Mouse (Mus musculus): ENCODE data around the gene Creld1. TPM values are rescaled to one million over a fixed set of nuclear protein-coding genes. Genes with fewer than 3 reads are reported as not detected.

The Creld1 gene
- total and polyA plus RNA-seq, 2 experiments from 2014 or later: 27.1 to 27.5 TPM

DNA sequence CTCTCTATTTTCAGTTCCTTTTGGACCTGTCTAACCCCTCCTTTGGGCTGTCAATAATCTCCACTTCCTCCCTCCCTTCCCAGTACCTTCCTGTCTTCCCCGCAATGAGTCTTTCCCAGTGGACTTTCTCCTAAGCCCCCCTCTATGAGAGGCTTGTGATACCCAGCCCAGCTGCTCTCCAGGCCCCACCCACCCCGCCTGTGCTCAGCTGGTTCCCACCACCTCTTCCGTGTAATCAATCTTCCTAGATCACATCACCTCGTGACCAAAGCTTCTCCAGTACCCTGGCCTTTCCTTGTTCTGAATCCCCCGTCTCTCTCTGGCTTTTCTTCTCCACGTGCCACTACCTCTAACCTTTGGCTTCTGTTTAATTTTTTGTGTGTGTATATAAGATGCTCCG, 5.7 kb upstream of the Creld1 start:
- Histone ChIP-seq H3K27me3 (ENCODE audit: control insufficient read depth, insufficient read depth, low read length) (no peaks in the 10 kb centered on the region), H3K9me3 (replicated peaks; ENCODE audit: control insufficient read depth, low read length) (no peaks in the 10 kb centered on the region), H3K9ac (replicated peaks; ENCODE audit: low read depth, low read length) (no peak overlapping the region), H3K4me1 (ENCODE audit: control insufficient read depth, insufficient read depth) (peaks cover 14% of the 10 kb centered on the region), H3K36me3 (replicated peaks; ENCODE audit: control insufficient read depth, insufficient read depth, low read length) (no peaks in the 10 kb centered on the region), H3K27ac (ENCODE audit: low read depth) (no peak overlapping the region), H3K4me2 (ENCODE audit: low read depth, low read length) (no peak overlapping the region), H3K4me3 (ENCODE audit: low read depth, low read length) (no peak overlapping the region)
- ATAC-seq (ENCODE audit: insufficient read depth, low read depth) (no peak), DNase-seq (ENCODE audit: low spot score) (no peak)
- TF ChIP-seq CTCF (IDR thresholded peaks at IDR 0.05; ENCODE audit: low read depth): no peak
- no peak for TF ChIP-seq EP300 (IDR thresholded peaks at IDR 0.05; ENCODE audit: low read depth)
- 46% methylated on average over 7 of the region's 7 CpGs for WGBS

DNA sequence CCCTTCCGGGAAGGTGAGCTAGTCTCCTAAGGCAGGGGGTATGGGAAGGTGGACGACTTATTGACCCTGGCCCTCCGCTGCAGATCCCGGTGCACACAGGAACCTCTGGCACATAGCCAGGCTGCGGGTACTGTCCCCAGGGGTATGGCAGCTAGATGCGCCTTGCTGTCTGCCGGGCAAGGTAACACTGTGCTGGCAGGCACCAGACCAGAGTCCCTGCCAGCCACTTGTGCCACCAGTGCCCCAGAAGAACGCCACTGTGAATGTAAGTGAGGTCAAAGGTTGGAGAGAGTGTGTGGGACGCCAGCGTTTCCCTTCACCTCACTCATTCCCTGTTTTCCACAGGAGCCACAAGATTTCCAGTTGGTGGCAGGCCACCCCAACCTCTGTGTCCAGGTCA, 4.2 kb upstream of the Creld1 start:
- no peak overlapping the region for H3K4me2 ChIP-seq (ENCODE audit: low read depth, low read length)
- H3K27me3 ChIP-seq (ENCODE audit: control insufficient read depth, insufficient read depth, low read length): no peaks in the 10 kb centered on the region
- ATAC-seq (ENCODE audit: insufficient read depth, low read depth) (no peak), DNase-seq (ENCODE audit: low spot score) (no peak)
- H3K27ac ChIP-seq (ENCODE audit: low read depth): no peak overlapping the region
- H3K9ac ChIP-seq (replicated peaks; ENCODE audit: low read depth, low read length): no peak overlapping the region
- no peaks in the 10 kb centered on the region for H3K9me3 ChIP-seq (replicated peaks; ENCODE audit: control insufficient read depth, low read length)
- 72% methylated on average over 10 of the region's 10 CpGs for WGBS
- peaks cover 21% of the 10 kb centered on the region for H3K4me1 ChIP-seq (ENCODE audit: control insufficient read depth, insufficient read depth)
- H3K36me3 ChIP-seq (replicated peaks; ENCODE audit: control insufficient read depth, insufficient read depth, low read length): no peaks in the 10 kb centered on the region
- no peak overlapping the region for H3K4me3 ChIP-seq (ENCODE audit: low read depth, low read length)
- TF ChIP-seq EP300 (IDR thresholded peaks at IDR 0.05; ENCODE audit: low read depth): no peak
- TF ChIP-seq CTCF (IDR thresholded peaks at IDR 0.05; ENCODE audit: low read depth): no peak

DNA sequence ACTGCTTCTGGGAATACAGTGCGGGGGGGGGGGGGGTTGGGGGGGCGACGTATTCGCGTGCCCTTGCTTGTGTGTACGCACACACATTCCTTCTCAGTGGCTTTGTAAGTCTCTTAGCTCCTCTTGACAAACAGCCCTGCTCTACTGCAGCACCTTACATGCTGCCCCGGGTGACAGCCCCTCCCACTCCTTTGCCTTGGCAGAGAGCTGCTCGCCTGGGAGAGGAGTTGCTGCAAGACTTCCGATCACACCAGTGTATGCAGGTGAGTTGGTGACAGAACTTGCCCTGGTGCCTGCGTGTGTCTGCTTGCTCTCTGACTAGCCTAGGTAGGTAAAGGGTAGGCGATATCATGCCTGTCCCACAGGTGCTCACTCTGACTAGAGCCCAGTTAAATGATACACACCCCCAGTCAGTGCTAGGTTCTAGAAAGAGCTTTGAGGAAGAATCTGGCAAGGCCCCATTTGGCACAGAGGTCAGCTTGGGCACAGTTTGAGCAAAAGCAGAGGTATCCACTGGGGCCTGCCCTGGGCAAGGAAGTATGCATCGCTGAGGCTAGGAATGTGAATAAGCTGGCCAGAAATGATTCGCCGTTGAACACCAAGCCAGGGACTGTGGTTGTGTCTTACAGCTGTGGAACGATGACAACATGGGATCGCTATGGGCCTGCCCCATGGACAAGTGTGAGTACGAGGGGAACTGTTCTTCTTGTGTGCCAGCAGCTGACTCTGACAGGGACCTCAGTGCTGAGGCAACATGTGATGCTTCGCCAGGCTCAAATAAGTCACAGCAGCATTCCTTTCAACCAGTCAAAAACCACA, 2.3 kb upstream of the Creld1 start:
- H3K9me3 ChIP-seq (replicated peaks; ENCODE audit: control insufficient read depth, low read length): no peaks in the 10 kb centered on the region
- H3K36me3 ChIP-seq (replicated peaks; ENCODE audit: control insufficient read depth, insufficient read depth, low read length): no peaks in the 10 kb centered on the region
- DNase-seq (ENCODE audit: low spot score) (peak; percentile 74), ATAC-seq (ENCODE audit: insufficient read depth, low read depth) (peak; percentile 40)
- H3K4me3 ChIP-seq (ENCODE audit: low read depth, low read length): no peak overlapping the region
- no peak for TF ChIP-seq EP300 (IDR thresholded peaks at IDR 0.05; ENCODE audit: low read depth)
- no peak for TF ChIP-seq CTCF (IDR thresholded peaks at IDR 0.05; ENCODE audit: low read depth)
- H3K27me3 ChIP-seq (ENCODE audit: control insufficient read depth, insufficient read depth, low read length): no peaks in the 10 kb centered on the region
- peaks cover 23% of the 10 kb centered on the region for H3K4me1 ChIP-seq (ENCODE audit: control insufficient read depth, insufficient read depth)
- H3K27ac ChIP-seq (ENCODE audit: low read depth): peak overlapping the region; percentile 84
- WGBS: 37% methylated on average over 18 of the region's 18 CpGs
- H3K9ac ChIP-seq (replicated peaks; ENCODE audit: low read depth, low read length): 0 out of 2 replicates have a peak overlapping the region, but pooled peaks have one; percentile 14
- H3K4me2 ChIP-seq (ENCODE audit: low read depth, low read length): peak overlapping the region; percentile 6; the same call in 1 of the 2 replicates

DNA sequence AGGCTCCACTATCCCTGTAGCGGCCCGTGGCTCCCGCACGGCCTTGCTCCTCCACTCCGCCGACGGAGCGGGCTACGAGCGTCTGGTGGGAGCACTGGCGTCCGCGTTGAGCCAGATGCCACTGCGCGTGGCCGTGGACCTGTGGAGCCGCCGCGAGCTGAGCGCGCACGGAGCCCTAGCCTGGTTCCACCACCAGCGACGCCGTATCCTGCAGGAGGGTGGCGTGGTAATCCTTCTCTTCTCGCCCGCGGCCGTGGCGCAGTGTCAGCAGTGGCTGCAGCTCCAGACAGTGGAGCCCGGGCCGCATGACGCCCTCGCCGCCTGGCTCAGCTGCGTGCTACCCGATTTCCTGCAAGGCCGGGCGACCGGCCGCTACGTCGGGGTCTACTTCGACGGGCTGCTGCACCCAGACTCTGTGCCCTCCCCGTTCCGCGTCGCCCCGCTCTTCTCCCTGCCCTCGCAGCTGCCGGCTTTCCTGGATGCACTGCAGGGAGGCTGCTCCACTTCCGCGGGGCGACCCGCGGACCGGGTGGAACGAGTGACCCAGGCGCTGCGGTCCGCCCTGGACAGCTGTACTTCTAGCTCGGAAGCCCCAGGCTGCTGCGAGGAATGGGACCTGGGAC, 509 bp upstream of the Creld1 start:
- peaks cover 23% of the 10 kb centered on the region for H3K4me1 ChIP-seq (ENCODE audit: control insufficient read depth, insufficient read depth)
- 2% methylated on average over 65 of the region's 65 CpGs for WGBS
- peak; percentile 34 for ATAC-seq (ENCODE audit: insufficient read depth, low read depth)

DNA sequence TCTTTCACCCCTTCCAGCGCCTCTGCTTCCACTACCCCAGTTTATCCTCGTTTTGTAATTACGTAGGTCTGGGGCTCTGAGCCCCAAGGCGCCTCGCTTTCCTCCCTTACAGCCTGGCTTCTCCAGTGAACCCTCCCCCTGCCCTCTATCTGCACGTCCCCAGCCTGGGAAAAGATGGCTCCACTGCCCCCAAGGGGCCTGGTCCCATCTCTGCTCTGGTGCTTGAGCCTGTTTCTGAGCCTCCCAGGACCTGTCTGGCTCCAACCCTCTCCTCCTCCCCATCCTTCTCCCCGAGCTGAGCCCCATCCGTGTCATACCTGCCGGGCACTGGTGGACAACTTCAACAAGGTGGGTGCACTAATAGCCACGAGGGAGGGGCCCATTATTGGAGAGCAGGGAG, 632 bp downstream of the Creld1 start:
- H3K4me1 ChIP-seq (ENCODE audit: control insufficient read depth, insufficient read depth): peaks cover 23% of the 10 kb centered on the region
- peak overlapping the region; percentile 70 for H3K9ac ChIP-seq (replicated peaks; ENCODE audit: low read depth, low read length)
- peaks cover 17% of the 10 kb centered on the region for H3K36me3 ChIP-seq (replicated peaks; ENCODE audit: control insufficient read depth, insufficient read depth, low read length)
- H3K4me2 ChIP-seq (ENCODE audit: low read depth, low read length): peak overlapping the region; percentile 86
- 12% methylated on average over 10 of the region's 10 CpGs for WGBS
- no peak for DNase-seq (ENCODE audit: low spot score)
- H3K4me3 ChIP-seq (ENCODE audit: low read depth, low read length): peak overlapping the region; percentile 56
- peak overlapping the region; percentile 92 for H3K27ac ChIP-seq (ENCODE audit: low read depth)
- no peaks in the 10 kb centered on the region for H3K27me3 ChIP-seq (ENCODE audit: control insufficient read depth, insufficient read depth, low read length)
- TF ChIP-seq EP300 (IDR thresholded peaks at IDR 0.05; ENCODE audit: low read depth): no peak
- 0 out of 2 replicates have a peak, but pooled peaks have one; percentile 14 for TF ChIP-seq CTCF (IDR thresholded peaks at IDR 0.05; ENCODE audit: low read depth)
- H3K9me3 ChIP-seq (replicated peaks; ENCODE audit: control insufficient read depth, low read length): no peaks in the 10 kb centered on the region
- ATAC-seq (ENCODE audit: insufficient read depth, low read depth): peak; percentile 22; the same call in 1 of the 2 replicates

More for the DNA sequence above, 509 bp upstream of the Creld1 start:
- no peak for TF ChIP-seq CTCF (IDR thresholded peaks at IDR 0.05; ENCODE audit: low read depth)
- no peak for DNase-seq (ENCODE audit: low spot score)
- Histone ChIP-seq H3K9me3 (replicated peaks; ENCODE audit: control insufficient read depth, low read length) (no peaks in the 10 kb centered on the region), H3K27ac (ENCODE audit: low read depth) (peak overlapping the region; percentile 92), H3K9ac (replicated peaks; ENCODE audit: low read depth, low read length) (peak overlapping the region; percentile 49), H3K27me3 (ENCODE audit: control insufficient read depth, insufficient read depth, low read length) (no peaks in the 10 kb centered on the region), H3K4me3 (ENCODE audit: low read depth, low read length) (peak overlapping the region; percentile 56), H3K36me3 (replicated peaks; ENCODE audit: control insufficient read depth, insufficient read depth, low read length) (peaks cover 9% of the 10 kb centered on the region; the same call in 1 of the 2 replicates), H3K4me2 (ENCODE audit: low read depth, low read length) (peak overlapping the region; percentile 86)
